Mouse (Mus musculus) olfactory bulb, adult 2 months (tissue): ENCODE measurements around the gene Chpf.

Experiments
- CTCF ChIP-seq: fragments of 200-500 bp; IDR thresholded peaks from 2 replicates; pipeline ENCODE4 v1.5.1; 2012; ENCODE audit warnings: low read depth, mild to moderate bottlenecking, low read length, moderate library complexity; ENCODE audit not compliant: insufficient read depth
- POLR2A ChIP-seq: fragments of 200-500 bp; IDR thresholded peaks from 2 replicates; pipeline ENCODE4 v1.6.1; 2012; ENCODE audit warnings: mild to moderate bottlenecking, low read depth, low read length, moderate library complexity; ENCODE audit not compliant: insufficient read depth

GRCm38 (mm10) chr1:75507006-75507405 is 27.9 kb upstream of the Chpf start, which contains the start of gene Inha:
- no peak for TF ChIP-seq POLR2A
- no peak for TF ChIP-seq CTCF
